Mouse (Mus musculus) megakaryocyte, adult 5-6 weeks (primary cell): Measurements from ENCODE around the gene Gm4922. TPM values are rescaled to one million over a fixed set of nuclear protein-coding genes. Genes with fewer than 3 reads are reported as not detected.

Experiments used
- total RNA-seq, 2 experiments: library from RNA; stranded (forward) in 1 of 2; stranded (reverse) in 1 of 2; fragments of 153-499, 151-499 nt in 1 of 2; fragments of 221-1000, 200-1000 nt in 1 of 2; gene quantifications; 2 replicates each; pipeline versions ENCODE4 v1.2.3 to v1.2.4; 2015 to 2017

Gene Gm4922
- total RNA-seq, 2 experiments from 2014 or later = not detected

Other genes with a start within 250 kb of the Gm4922 start
- gene Hebp2, start 240.7 kb downstream of the Gm4922 start, total RNA-seq (2015) = 0.09 TPM in 1 of 2 replicates, not detected in the other
- gene Hebp2, start 240.7 kb downstream of the Gm4922 start, total RNA-seq (2017) = not detected in 2 replicates
- 0.11 and 0.14 TPM in 2 replicates for gene Arfgef3, start 42.8 kb downstream of the Gm4922 start, total RNA-seq (2015)
- gene Arfgef3, start 42.8 kb downstream of the Gm4922 start, total RNA-seq (2017) = 0.22 and 0.28 TPM in 2 replicates
- gene Perp, start 58.2 kb upstream of the Gm4922 start, total RNA-seq (2015) = 2.8 and 3.1 TPM in 2 replicates
- gene Perp, start 58.2 kb upstream of the Gm4922 start, total RNA-seq (2017) = 4.1 and 4.6 TPM in 2 replicates
- 16.1 and 21.2 TPM in 2 replicates for gene Tnfaip3, start 228.9 kb upstream of the Gm4922 start, total RNA-seq (2015)
- gene Tnfaip3, start 228.9 kb upstream of the Gm4922 start, total RNA-seq (2017) = 17.0 and 29.6 TPM in 2 replicates